ENCODE assay signal across 9 mouse cellular contexts in genomic region chr11:12465229-12465628, GRCm38 (mm10). TPM values are rescaled to one million over a fixed set of nuclear protein-coding genes. Genes with fewer than 3 reads are reported as not detected.
DNase-seq lines count a peak whose midpoint lies in the region; ATAC-seq lines count a peak whose summit lies in the region.
"Had no signal": no experiment of that assay in that cellular context is flagged by ENCODE, and none has a peak within 500 bp of the region (broad histone marks: within the 10 kb centered on the region; RNA-seq: fewer than 3 reads in every experiment).

No protein-coding gene starts in this region.

- no peaks in the 10 kb centered on the region for H3K36me3 ChIP-seq in forebrain, embryonic 10.5 days (replicated peaks)
- no peaks in the 10 kb centered on the region for H3K36me3 ChIP-seq in neural tube, embryonic 13.5 days

- peak overlapping the region; percentile 92 for H3K4me2 ChIP-seq in neural tube, embryonic 13.5 days

- peak overlapping the region; percentile 77 for H3K4me3 ChIP-seq in forebrain, embryonic 10.5 days
- peak overlapping the region; percentile 73 for H3K4me3 ChIP-seq in neural tube, embryonic 13.5 days

- H3K9ac ChIP-seq in neural tube, embryonic 13.5 days, result peak overlapping the region; percentile 79

- peaks cover 15% of the 10 kb centered on the region for H3K4me1 ChIP-seq in forebrain, embryonic 10.5 days
- H3K4me1 ChIP-seq in neural tube, embryonic 13.5 days (replicated peaks), result peaks cover 10% of the 10 kb centered on the region

- peaks cover 54% of the 10 kb centered on the region for H3K27me3 ChIP-seq in forebrain, embryonic 10.5 days (ENCODE audit: poor library complexity, severe bottlenecking)
- H3K27me3 ChIP-seq in neural tube, embryonic 13.5 days, result peaks cover 32% of the 10 kb centered on the region

- 56% methylated on average over 1 of the region's 1 CpGs for WGBS in forebrain, embryonic 10.5 days
- WGBS in neural tube, embryonic 13.5 days, result 50% methylated on average over 1 of the region's 1 CpGs

- H3K27ac ChIP-seq in forebrain, embryonic 10.5 days, result peak overlapping the region; percentile 81
- no peak overlapping the region for H3K27ac ChIP-seq in neural tube, embryonic 13.5 days (replicated peaks)

- ATAC-seq in neural tube, embryonic 13.5 days (ENCODE audit: low read depth), result 0 out of 2 replicates have a peak, but pooled peaks have one; percentile 6

- DNase-seq in kidney, adult 11 months, result peak; percentile 31
- DNase-seq in kidney, adult 8-10 months, result no peak
- no peak for DNase-seq in forebrain, embryonic 10.5 days (ENCODE audit: extremely low spot score, low spot score)
- peak; percentile 18 for DNase-seq in kidney, postnatal 14 days
- no peak for DNase-seq in natural killer cell, adult 2 months (ENCODE audit: low spot score in 2 of 2)
- DNase-seq in adrenal gland, postnatal 36 days, result no peak
- DNase-seq in adrenal gland, adult 18-20 months (ENCODE audit: low spot score in 2 of 2), result no peak
- DNase-seq: cerebellum, adult 9-10 months had no signal

- no peaks in the 10 kb centered on the region for H3K9me3 ChIP-seq in forebrain, embryonic 10.5 days
- H3K9me3 ChIP-seq in neural tube, embryonic 13.5 days, result no peaks in the 10 kb centered on the region

RNA-seq across cellular contexts. Expression of gene Cobl, which starts 0.5 kb away (rescaled TPM):
- polyA plus RNA-seq in forebrain, embryonic 10.5 days (2016; fragmentation: Nextera tagmentation; extraction: Ambion mirVana), result 1.8 and 2.2 TPM in 2 replicates
- polyA plus RNA-seq in neural tube, embryonic 13.5 days (2015; fragmentation: Nextera tagmentation; extraction: Ambion mirVana), result 8.7 and 12.6 TPM in 2 replicates
- 1 to 10 TPM; 2.0 to 2.8 TPM for total RNA-seq in adrenal gland, postnatal 36 days (2021)
- 1 to 10 TPM; 2.3 to 3.5 TPM for total RNA-seq in adrenal gland, adult 18-20 months (2021)

Comparison
In these comparisons a context has a peak if more than half of its experiments do, and no peak if none do; other contexts are left out.
1. DNase-seq: peak in kidney, adult 11 months (single experiment) and kidney, postnatal 14 days (single experiment); none in kidney, adult 8-10 months (0 of 2), forebrain, embryonic 10.5 days (single experiment), natural killer cell, adult 2 months (0 of 2), adrenal gland, postnatal 36 days (0 of 2) and adrenal gland, adult 18-20 months (0 of 2).